Comparison of ENCODE assay signal across 16 mouse cellular contexts in genomic region chr2:69530691-69531527, GRCm38 (mm10). TPM values are rescaled to one million over a fixed set of nuclear protein-coding genes. Genes with fewer than 3 reads are reported as not detected.
DNase-seq lines count a peak whose midpoint lies in the region; ATAC-seq and TF ChIP-seq lines count a peak whose summit lies in the region.
"Had no signal": no experiment of that assay in that cellular context is flagged by ENCODE, and none has a peak within 500 bp of the region (broad histone marks: within the 10 kb centered on the region; RNA-seq: fewer than 3 reads in every experiment).

No protein-coding gene starts in this region.

- H3K27ac ChIP-seq in forebrain, embryonic 12.5 days, result no peak overlapping the region
- H3K27ac ChIP-seq in forebrain, embryonic 16.5 days (ENCODE audit: low read length), result no peak overlapping the region
- H3K27ac ChIP-seq in kidney, embryonic 16.5 days (ENCODE audit: low read length), result no peak overlapping the region
- H3K27ac ChIP-seq in ES-Bruce4 (ENCODE audit: insufficient read depth, low read length), result peak overlapping the region; percentile 84
- H3K27ac ChIP-seq in hindbrain, embryonic 16.5 days (ENCODE audit: low read depth, low read length), result no peak overlapping the region
- H3K27ac ChIP-seq: gastrocnemius, adult 2 months; neural tube, embryonic 13.5 days had no signal

- TF ChIP-seq CTCF in ES-Bruce4 (IDR thresholded peaks at IDR 0.05; ENCODE audit: low read depth, low read length), result no peak

- DNase-seq in kidney, adult 18-20 months, result no peak
- no peak for DNase-seq in adrenal gland, adult 8-10 months
- no peak for DNase-seq in spleen, postnatal 14 days (ENCODE audit: low spot score in 2 of 2)
- DNase-seq: cerebellum, adult 11 months; gastrocnemius, adult 2 months; heart, postnatal 10 days; kidney, adult 9 months; lung, adult 18-20 months; right cerebral cortex, adult 18-20 months had no signal

- H3K36me3 ChIP-seq in forebrain, embryonic 12.5 days (replicated peaks), result no peaks in the 10 kb centered on the region
- H3K36me3 ChIP-seq in forebrain, embryonic 16.5 days (ENCODE audit: control insufficient read depth, insufficient read depth), result no peaks in the 10 kb centered on the region
- H3K36me3 ChIP-seq in kidney, embryonic 16.5 days (ENCODE audit: insufficient read depth, low read length), result no peaks in the 10 kb centered on the region
- 0 out of 2 replicates have a peak, but pooled peaks cover 2% of the 10 kb centered on the region for H3K36me3 ChIP-seq in ES-Bruce4 (ENCODE audit: control insufficient read depth, insufficient read depth, low read length, poor library complexity, severe bottlenecking)
- H3K36me3 ChIP-seq in hindbrain, embryonic 16.5 days (ENCODE audit: control insufficient read depth, insufficient read depth, low read length), result no peaks in the 10 kb centered on the region
- H3K36me3 ChIP-seq: neural tube, embryonic 13.5 days had no signal

- 9% methylated on average over 14 of the region's 14 CpGs for WGBS in forebrain, embryonic 12.5 days
- 12% methylated on average over 14 of the region's 14 CpGs for WGBS in forebrain, embryonic 16.5 days
- WGBS in kidney, embryonic 16.5 days, result 24% methylated on average over 14 of the region's 14 CpGs
- WGBS in hindbrain, embryonic 16.5 days, result 21% methylated on average over 14 of the region's 14 CpGs

- H3K4me3 ChIP-seq in forebrain, embryonic 12.5 days (replicated peaks), result no peak overlapping the region
- no peak overlapping the region for H3K4me3 ChIP-seq in forebrain, embryonic 16.5 days (replicated peaks; ENCODE audit: low read length)
- H3K4me3 ChIP-seq in kidney, embryonic 16.5 days (ENCODE audit: low read length), result no peak overlapping the region
- H3K4me3 ChIP-seq in ES-Bruce4 (ENCODE audit: low read depth, low read length), result no peak overlapping the region
- H3K4me3 ChIP-seq in hindbrain, embryonic 16.5 days (ENCODE audit: low read length), result no peak overlapping the region
- H3K4me3 ChIP-seq: gastrocnemius, adult 2 months; neural tube, embryonic 13.5 days had no signal

- H3K9me3 ChIP-seq in forebrain, embryonic 12.5 days, result no peaks in the 10 kb centered on the region
- no peaks in the 10 kb centered on the region for H3K9me3 ChIP-seq in forebrain, embryonic 16.5 days (ENCODE audit: control insufficient read depth, low read length)
- no peaks in the 10 kb centered on the region for H3K9me3 ChIP-seq in kidney, embryonic 16.5 days (ENCODE audit: low read length)
- no peaks in the 10 kb centered on the region for H3K9me3 ChIP-seq in ES-Bruce4 (replicated peaks; ENCODE audit: control insufficient read depth, insufficient read depth, low read length, poor library complexity, severe bottlenecking)
- no peaks in the 10 kb centered on the region for H3K9me3 ChIP-seq in hindbrain, embryonic 16.5 days (ENCODE audit: control insufficient read depth, low read length)
- H3K9me3 ChIP-seq: neural tube, embryonic 13.5 days had no signal

- H3K4me1 ChIP-seq in forebrain, embryonic 12.5 days, result peaks cover 20% of the 10 kb centered on the region
- no peaks in the 10 kb centered on the region for H3K4me1 ChIP-seq in forebrain, embryonic 16.5 days (replicated peaks; ENCODE audit: control insufficient read depth, insufficient read depth, low read length)
- peaks cover 4% of the 10 kb centered on the region; the same call in 1 of the 2 replicates for H3K4me1 ChIP-seq in kidney, embryonic 16.5 days (ENCODE audit: insufficient read depth, low read length)
- H3K4me1 ChIP-seq in ES-Bruce4 (ENCODE audit: control insufficient read depth, insufficient read depth, low read length), result peaks cover 1% of the 10 kb centered on the region
- no peaks in the 10 kb centered on the region for H3K4me1 ChIP-seq in hindbrain, embryonic 16.5 days (ENCODE audit: control insufficient read depth, insufficient read depth, low read depth, low read length)

- H3K9ac ChIP-seq in forebrain, embryonic 12.5 days, result no peak overlapping the region
- H3K9ac ChIP-seq in forebrain, embryonic 16.5 days (replicated peaks; ENCODE audit: low read depth, low read length), result no peak overlapping the region
- H3K9ac ChIP-seq in kidney, embryonic 16.5 days (replicated peaks; ENCODE audit: low read length), result no peak overlapping the region
- H3K9ac ChIP-seq in ES-Bruce4 (ENCODE audit: low read depth, poor library complexity, severe bottlenecking), result peak overlapping the region; percentile 72; the same call in 1 of the 2 replicates
- H3K9ac ChIP-seq in hindbrain, embryonic 16.5 days (ENCODE audit: low read depth, low read length), result no peak overlapping the region
- H3K9ac ChIP-seq: neural tube, embryonic 13.5 days had no signal

- H3K4me2 ChIP-seq in forebrain, embryonic 12.5 days, result no peak overlapping the region
- no peak overlapping the region for H3K4me2 ChIP-seq in forebrain, embryonic 16.5 days (ENCODE audit: low read length)
- H3K4me2 ChIP-seq in kidney, embryonic 16.5 days (replicated peaks; ENCODE audit: low read depth, low read length), result no peak overlapping the region
- no peak overlapping the region for H3K4me2 ChIP-seq in hindbrain, embryonic 16.5 days (ENCODE audit: low read length)
- H3K4me2 ChIP-seq: neural tube, embryonic 13.5 days had no signal

- no peak for TF ChIP-seq POLR2A in ES-Bruce4 (IDR thresholded peaks at IDR 0.05; ENCODE audit: insufficient read depth, low read length)

- ATAC-seq in forebrain, embryonic 12.5 days (ENCODE audit: low FRiP score), result peak; percentile 55; the same call in 1 of the 2 replicates
- no peak for ATAC-seq in forebrain, embryonic 16.5 days
- peak; percentile 59 for ATAC-seq in kidney, embryonic 16.5 days (ENCODE audit: low FRiP score, low TSS enrichment)
- peak; percentile 24; the same call in 1 of the 2 replicates for ATAC-seq in hindbrain, embryonic 16.5 days

- no peaks in the 10 kb centered on the region for H3K27me3 ChIP-seq in forebrain, embryonic 12.5 days
- no peaks in the 10 kb centered on the region for H3K27me3 ChIP-seq in forebrain, embryonic 16.5 days (replicated peaks; ENCODE audit: control insufficient read depth, insufficient read depth, low read length)
- H3K27me3 ChIP-seq in kidney, embryonic 16.5 days (ENCODE audit: insufficient read depth, low read length), result no peaks in the 10 kb centered on the region
- H3K27me3 ChIP-seq in ES-Bruce4 (ENCODE audit: control insufficient read depth, insufficient read depth, low read length, poor library complexity, severe bottlenecking), result no peaks in the 10 kb centered on the region
- no peaks in the 10 kb centered on the region for H3K27me3 ChIP-seq in hindbrain, embryonic 16.5 days (replicated peaks; ENCODE audit: control insufficient read depth, insufficient read depth, low read length)
- H3K27me3 ChIP-seq: neural tube, embryonic 13.5 days had no signal

- TF ChIP-seq EP300 in ES-Bruce4 (IDR thresholded peaks at IDR 0.05; ENCODE audit: insufficient read depth, low read depth, low read length), result no peak

RNA-seq across cellular contexts. Expression of gene Lrp2, which starts 55.0 kb away (rescaled TPM):
- polyA plus RNA-seq in forebrain, embryonic 12.5 days (2016; fragmentation: Nextera tagmentation; extraction: Ambion mirVana), result 1.5 and 1.8 TPM in 2 replicates
- 0.27 and 0.30 TPM in 2 replicates for polyA plus RNA-seq in forebrain, embryonic 16.5 days (2015; fragmentation: Nextera tagmentation; extraction: Ambion mirVana)
- 21.4 and 23.0 TPM in 2 replicates for polyA plus RNA-seq in kidney, embryonic 16.5 days (2015; fragmentation: Nextera tagmentation; extraction: Ambion mirVana)
- polyA plus RNA-seq in ES-Bruce4 (2011; ENCODE audit: insufficient read depth, insufficient read length, low read depth, missing spikeins), result 92.6 and 92.9 TPM in 2 replicates
- 0.64 and 0.95 TPM in 2 replicates for polyA plus RNA-seq in hindbrain, embryonic 16.5 days (2015; fragmentation: Nextera tagmentation; extraction: Ambion mirVana)
- under 1 TPM; 0.15 to 0.42 (median 0.24) TPM for total RNA-seq in adrenal gland, adult 8-10 months (2022)
- total RNA-seq: gastrocnemius, adult 2 months; MEL had no signal
